Mouse (Mus musculus) CH12.LX (cell line): Measurements from ENCODE around the gene Fgf12. TPM values are rescaled to one million over a fixed set of nuclear protein-coding genes. Genes with fewer than 3 reads are reported as not detected.

ENCODE experiments used
- DNase-seq: peaks from one replicate; pipeline ENCODE4 v3.0.0-alpha.2; 2013; ENCODE audit errors: extremely low read depth
- H3K27ac ChIP-seq: 2 replicates; pipeline ENCODE4 v1.5.1; 2012; ENCODE audit warnings: low read depth, mild to moderate bottlenecking, control low read depth, moderate library complexity; ENCODE audit not compliant: insufficient read depth
- H3K27me3 ChIP-seq: replicated peaks from 2 replicates; pipeline ENCODE3; 2012; ENCODE audit warnings: inconsistent platforms
- H3K36me3 ChIP-seq, 2 experiments: replicated peaks in 1 of 2; 2 replicates each; pipeline versions ENCODE3 to v1.6.1; 2012; ENCODE audit warnings: inconsistent platforms in 1 of 2, low read length in 1 of 2, mild to moderate bottlenecking in 1 of 2, mixed read lengths in 1 of 2, moderate library complexity in 1 of 2; ENCODE audit not compliant: control insufficient read depth in 1 of 2, insufficient read depth in 1 of 2
- H3K4me1 ChIP-seq, 2 experiments: 2 replicates each; pipeline ENCODE4 v1.6.1; 2012; ENCODE audit warnings: inconsistent platforms in 1 of 2, moderate library complexity in 1 of 2; ENCODE audit not compliant: insufficient read depth in 2 of 2, control insufficient read depth in 1 of 2
- H3K4me2 ChIP-seq: 2 replicates; pipeline ENCODE4 v1.6.1; 2012; ENCODE audit warnings: low read depth, mild to moderate bottlenecking, control low read depth; ENCODE audit not compliant: poor library complexity, insufficient read depth, severe bottlenecking
- H3K4me3 ChIP-seq, 3 experiments: fragments of 150-350 bp in 1 of 3; sonication (generic) in 1 of 3; replicated peaks in 1 of 3; 2 replicates each; pipeline versions ENCODE3 to v1.5.1; 2011 to 2012; ENCODE audit warnings: low read depth in 2 of 3, low read length in 2 of 3, mild to moderate bottlenecking in 2 of 3, moderate library complexity in 2 of 3, control low read depth in 1 of 3, improper control_type of control experiment in 1 of 3, inconsistent platforms in 1 of 3, mixed read lengths in 1 of 3; ENCODE audit not compliant: poor library complexity in 1 of 3
- H3K79me2 ChIP-seq: replicated peaks from 2 replicates; pipeline ENCODE4 v1.6.1; 2012; ENCODE audit warnings: mild to moderate bottlenecking, moderate library complexity; ENCODE audit not compliant: control insufficient read depth, poor library complexity, insufficient read depth, severe bottlenecking; ENCODE audit errors: extremely low read depth
- H3K9ac ChIP-seq: 2 replicates; pipeline ENCODE4 v1.6.1; 2012; ENCODE audit warnings: low read depth, mild to moderate bottlenecking, control low read depth, moderate library complexity; ENCODE audit not compliant: insufficient read depth
- H3K9me3 ChIP-seq: replicated peaks from 2 replicates; pipeline ENCODE3; 2012; ENCODE audit warnings: low read length, inconsistent platforms, mixed read lengths
- CHD2 ChIP-seq: IDR thresholded peaks from 2 replicates; pipeline ENCODE4 v1.6.1; 2011; ENCODE audit warnings: low read length, improper control_type of control experiment
- E2F4 ChIP-seq: IDR thresholded peaks from 2 replicates; pipeline ENCODE4 v1.6.1; 2011; ENCODE audit warnings: low read depth, low read length, improper control_type of control experiment; ENCODE audit not compliant: insufficient replicate concordance
- ELF1 ChIP-seq: IDR thresholded peaks from 2 replicates; pipeline ENCODE4 v1.6.1; 2014; ENCODE audit warnings: low read depth, mild to moderate bottlenecking, inconsistent platforms, low read length, improper control_type of control experiment
- MAX ChIP-seq: IDR thresholded peaks from 2 replicates; pipeline ENCODE4 v1.6.1; 2011; ENCODE audit warnings: low read length, improper control_type of control experiment
- MXI1 ChIP-seq: IDR thresholded peaks from 2 replicates; pipeline ENCODE4 v1.6.1; 2011; ENCODE audit warnings: mild to moderate bottlenecking, low read depth, low read length, improper control_type of control experiment
- MYC ChIP-seq: IDR thresholded peaks from 2 replicates; pipeline ENCODE4 v1.6.1; 2011; ENCODE audit warnings: low read depth, mild to moderate bottlenecking, improper control_type of control experiment, low read length
- NELFE ChIP-seq: IDR thresholded peaks from 2 replicates; pipeline ENCODE4 v1.6.1; 2011; ENCODE audit warnings: low read depth, low read length, improper control_type of control experiment
- NRF1 ChIP-seq: IDR thresholded peaks from 2 replicates; pipeline ENCODE4 v1.6.1; 2014; ENCODE audit warnings: low read depth, mild to moderate bottlenecking, inconsistent platforms, low read length, improper control_type of control experiment, moderate library complexity
- PAX5 ChIP-seq: IDR thresholded peaks from 2 replicates; pipeline ENCODE4 v1.6.1; 2012; ENCODE audit warnings: low read length, inconsistent platforms, mixed read lengths
- POLR2A ChIP-seq: IDR thresholded peaks from 2 replicates; pipeline ENCODE4 v1.6.1; 2011; ENCODE audit warnings: low read depth, mild to moderate bottlenecking, improper control_type of control experiment, low read length
- POLR2AphosphoS2 ChIP-seq: IDR thresholded peaks from 2 replicates; pipeline ENCODE4 v1.6.1; 2011; ENCODE audit warnings: low read depth, low read length, improper control_type of control experiment
- RAD21 ChIP-seq: IDR thresholded peaks from 2 replicates; pipeline ENCODE4 v1.6.1; 2011; ENCODE audit warnings: low read depth, mild to moderate bottlenecking, low read length, improper control_type of control experiment, moderate library complexity
- RCOR1 ChIP-seq: conservative IDR thresholded peaks from 2 replicates; pipeline ENCODE4 v1.6.1; 2012; ENCODE audit warnings: low read depth, mild to moderate bottlenecking, inconsistent platforms, low read length, improper control_type of control experiment
- TBP ChIP-seq: conservative IDR thresholded peaks from 2 replicates; pipeline ENCODE4 v1.6.1; 2011; ENCODE audit warnings: low read depth, low read length, improper control_type of control experiment
- UBTF ChIP-seq: IDR thresholded peaks from 2 replicates; pipeline ENCODE4 v1.6.1; 2012; ENCODE audit warnings: low read depth, mild to moderate bottlenecking, inconsistent platforms, low read length, improper control_type of control experiment, moderate library complexity
- USF2 ChIP-seq: conservative IDR thresholded peaks from 2 replicates; pipeline ENCODE4 v1.6.1; 2011; ENCODE audit warnings: low read depth, low read length, improper control_type of control experiment
- dilution Hi-C: fragments of 300-500 bp; cut with MboI; formaldehyde crosslinking; loops from 2 replicates; pipeline ENCODE4 v1.14.3; 2020; ENCODE audit warnings: low sequenced_read_pairs; ENCODE audit not compliant: extremely low pct_unique_long_range_greater_than_20kb, extremely low pct_ligation_motif_present
- in situ Hi-C: fragments of 300-500 bp; cut with MboI; formaldehyde crosslinking; loops from 3 replicates; pipeline ENCODE4 v1.14.3; 2019; ENCODE audit warnings: low sequenced_read_pairs, low pct_ligation_motif_present, low pct_unique_long_range_greater_than_20kb, mixed read lengths
- polyA plus RNA-seq: library from polyadenylated mRNA; unstranded; fragments of >175 nt; gene quantifications from 2 replicates; pipeline ENCODE4 v1.2.1, GENCODE M21; 2012; ENCODE audit warnings: low read depth; ENCODE audit not compliant: insufficient read length
- total RNA-seq, 2 experiments: library from RNA; depleted of rRNA; stranded (reverse); fragments of 300-350 nt in 1 of 2; fragments of >200 nt in 1 of 2; gene quantifications; 2 replicates each; pipeline ENCODE4 v1.2.3; 2012 to 2014

Fgf12 gene
- total and polyA plus RNA-seq, 3 experiments, result not detected

DNA sequence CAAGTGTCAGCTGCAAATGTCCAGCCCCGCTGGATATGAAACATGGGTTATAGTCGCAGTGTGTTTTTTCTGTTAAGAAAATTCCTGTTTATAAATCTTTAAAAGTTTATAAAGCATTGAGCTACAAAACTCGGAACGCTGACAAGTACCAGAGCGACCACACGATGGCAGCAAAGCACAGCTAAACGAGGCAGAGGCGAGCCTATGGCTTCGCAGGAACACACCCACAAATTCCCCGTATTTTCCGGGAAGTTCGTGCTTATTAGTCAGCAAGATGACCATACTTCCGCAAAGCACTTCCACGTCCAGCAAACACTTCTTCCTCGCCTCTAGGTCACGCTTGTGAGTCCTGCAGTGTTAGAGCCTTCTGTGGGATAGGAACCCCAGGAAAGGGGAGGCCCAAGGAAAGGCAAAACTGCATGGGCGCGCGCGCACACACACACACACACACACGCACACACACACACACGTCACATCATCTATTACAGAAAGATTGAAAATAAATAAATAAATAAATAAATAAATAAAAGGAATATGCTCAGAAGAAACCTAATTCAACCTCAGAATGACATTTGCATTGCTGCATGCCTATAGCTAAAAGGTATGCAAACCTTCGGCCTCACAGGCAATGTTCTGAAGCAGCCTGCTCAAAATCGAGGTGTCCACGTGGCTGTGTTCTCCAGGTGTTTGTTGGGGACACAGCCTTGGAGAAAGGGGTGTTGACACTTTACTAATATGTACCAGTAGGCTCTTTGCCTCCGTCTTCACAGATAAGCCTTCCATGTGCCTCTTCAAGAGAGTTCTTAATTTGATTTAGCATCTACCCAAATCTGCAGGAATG is 159.6 kb downstream of the Fgf12 start (continued):
- TF ChIP-seq MXI1 (no peak), MYC (no peak), TBP (no peak), RAD21 (peak; percentile 76), NRF1 (no peak), MAX (no peak), CHD2 (no peak)

DNA sequence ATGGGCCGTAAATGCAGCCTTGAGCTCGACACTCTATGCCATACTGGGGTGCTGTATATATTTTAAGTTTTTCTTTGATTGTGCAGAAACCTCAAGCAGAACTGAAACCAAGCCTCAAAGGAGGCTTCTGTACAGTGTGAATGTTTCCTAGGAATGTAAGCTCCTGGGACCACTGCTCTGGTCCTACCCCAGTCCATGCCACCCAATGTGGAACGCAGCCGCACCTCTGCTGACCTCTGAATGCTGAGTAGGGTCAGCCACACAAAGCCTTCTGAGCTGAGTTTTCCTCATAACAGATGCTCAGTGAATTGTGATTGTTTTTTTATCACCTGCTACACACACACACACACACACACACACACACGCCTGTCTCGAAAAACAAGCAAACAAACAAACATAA is 160.4 kb downstream of the Fgf12 start:
- H3K9me3 ChIP-seq, result no peaks in the 10 kb centered on the region
- TF ChIP-seq RCOR1 (no peak), UBTF (no peak), MAX (no peak), POLR2AphosphoS2 (no peak), PAX5 (no peak), USF2 (no peak), RAD21 (no peak), NRF1 (no peak), NELFE (no peak), MYC (no peak), POLR2A (no peak), CHD2 (no peak), E2F4 (no peak), ELF1 (no peak), TBP (no peak)

DNA sequence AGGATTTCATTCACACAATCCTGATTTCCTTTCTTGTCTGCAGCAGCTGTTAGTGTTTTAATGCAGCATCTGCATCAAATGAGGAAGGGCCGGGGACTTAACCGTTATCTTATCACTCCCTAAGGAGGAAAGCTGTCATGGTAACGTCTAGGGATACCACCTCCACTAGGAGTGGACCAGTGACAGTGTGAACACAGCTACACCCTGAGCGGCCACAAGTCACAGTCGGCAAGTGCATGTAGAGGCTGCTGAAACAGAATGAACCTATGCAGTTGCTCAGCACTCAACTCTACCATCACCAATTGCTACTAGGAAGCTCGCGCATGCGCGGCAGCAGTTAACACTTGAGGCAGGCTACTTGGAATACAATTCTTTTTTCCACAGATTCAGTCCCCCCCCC is 161.3 kb downstream of the Fgf12 start:
- H3K36me3 ChIP-seq, result no peaks in the 10 kb centered on the region
- in situ Hi-C loops, result loop anchor here (25.0 kb wide), 2 partner anchors 871 to 971 kb away; no protein-coding TSS in a partner anchor
- H3K79me2 ChIP-seq, result no peaks in the 10 kb centered on the region
- DNase-seq, result no peak
- dilution Hi-C loops, result no loop called here
- peaks cover 0 to 2% of the 10 kb centered on the region in 2 experiments; a peak in 1 of 4 replicates for H3K4me1 ChIP-seq
- H3K9me3 ChIP-seq, result no peaks in the 10 kb centered on the region
- no peak overlapping the region for H3K27ac ChIP-seq
- peaks cover 2% of the 10 kb centered on the region for H3K27me3 ChIP-seq
- TF ChIP-seq RAD21, result no peak
- no peak for TF ChIP-seq RCOR1
- H3K4me2 ChIP-seq, result no peak overlapping the region
- no peak overlapping the region for H3K9ac ChIP-seq
- no peak overlapping the region for H3K4me3 ChIP-seq

More for the DNA sequence above, 160.4 kb downstream of the Fgf12 start:
- Histone ChIP-seq H3K9ac (no peak overlapping the region), H3K27me3 (peaks cover 2% of the 10 kb centered on the region), H3K4me2 (no peak overlapping the region), H3K36me3 (no peaks in the 10 kb centered on the region), H3K4me1 (peaks cover 0 to 2% of the 10 kb centered on the region in 2 experiments; a peak in 1 of 4 replicates), H3K27ac (no peak overlapping the region), H3K4me3 (no peak overlapping the region), H3K79me2 (no peaks in the 10 kb centered on the region)
- dilution Hi-C loops, result no loop called here
- in situ Hi-C loops, result loop anchor here (25.0 kb wide), 2 partner anchors 870 to 970 kb away; no protein-coding TSS in a partner anchor
- no peak for DNase-seq
